Mouse (Mus musculus) CH12.LX (cell line): ENCODE data around the gene Frmd5. TPM values are rescaled to one million over a fixed set of nuclear protein-coding genes. Genes with fewer than 3 reads are reported as not detected.

Experiments used
- DNase-seq: peaks from one replicate; pipeline ENCODE4 v3.0.0-alpha.2; 2013; ENCODE audit errors: extremely low read depth
- H3K27ac ChIP-seq: 2 replicates; pipeline ENCODE4 v1.5.1; 2012; ENCODE audit warnings: low read depth, mild to moderate bottlenecking, control low read depth, moderate library complexity; ENCODE audit not compliant: insufficient read depth
- H3K27me3 ChIP-seq: replicated peaks from 2 replicates; pipeline ENCODE3; 2012; ENCODE audit warnings: inconsistent platforms
- H3K36me3 ChIP-seq, 2 experiments: replicated peaks in 1 of 2; 2 replicates each; pipeline versions ENCODE3 to v1.6.1; 2012; ENCODE audit warnings: inconsistent platforms in 1 of 2, low read length in 1 of 2, mild to moderate bottlenecking in 1 of 2, mixed read lengths in 1 of 2, moderate library complexity in 1 of 2; ENCODE audit not compliant: control insufficient read depth in 1 of 2, insufficient read depth in 1 of 2
- H3K4me1 ChIP-seq, 2 experiments: 2 replicates each; pipeline ENCODE4 v1.6.1; 2012; ENCODE audit warnings: inconsistent platforms in 1 of 2, moderate library complexity in 1 of 2; ENCODE audit not compliant: insufficient read depth in 2 of 2, control insufficient read depth in 1 of 2
- H3K4me2 ChIP-seq: 2 replicates; pipeline ENCODE4 v1.6.1; 2012; ENCODE audit warnings: low read depth, mild to moderate bottlenecking, control low read depth; ENCODE audit not compliant: poor library complexity, insufficient read depth, severe bottlenecking
- H3K4me3 ChIP-seq, 3 experiments: fragments of 150-350 bp in 1 of 3; sonication (generic) in 1 of 3; replicated peaks in 1 of 3; 2 replicates each; pipeline versions ENCODE3 to v1.5.1; 2011 to 2012; ENCODE audit warnings: low read depth in 2 of 3, low read length in 2 of 3, mild to moderate bottlenecking in 2 of 3, moderate library complexity in 2 of 3, control low read depth in 1 of 3, improper control_type of control experiment in 1 of 3, inconsistent platforms in 1 of 3, mixed read lengths in 1 of 3; ENCODE audit not compliant: poor library complexity in 1 of 3
- H3K79me2 ChIP-seq: replicated peaks from 2 replicates; pipeline ENCODE4 v1.6.1; 2012; ENCODE audit warnings: mild to moderate bottlenecking, moderate library complexity; ENCODE audit not compliant: control insufficient read depth, poor library complexity, insufficient read depth, severe bottlenecking; ENCODE audit errors: extremely low read depth
- H3K9ac ChIP-seq: 2 replicates; pipeline ENCODE4 v1.6.1; 2012; ENCODE audit warnings: low read depth, mild to moderate bottlenecking, control low read depth, moderate library complexity; ENCODE audit not compliant: insufficient read depth
- H3K9me3 ChIP-seq: replicated peaks from 2 replicates; pipeline ENCODE3; 2012; ENCODE audit warnings: low read length, inconsistent platforms, mixed read lengths
- BHLHE40 ChIP-seq: IDR thresholded peaks from 2 replicates; pipeline ENCODE4 v1.6.1; 2011; ENCODE audit warnings: mild to moderate bottlenecking, low read depth, low read length, improper control_type of control experiment
- CTCF ChIP-seq, 2 experiments: IDR thresholded peaks in 1 of 2; conservative IDR thresholded peaks in 1 of 2; 2 replicates each; pipeline ENCODE4 v1.5.1; 2011 to 2012; ENCODE audit warnings: low read depth in 2 of 2, low read length in 2 of 2, improper control_type of control experiment in 1 of 2, inconsistent platforms in 1 of 2, mild to moderate bottlenecking in 1 of 2, moderate library complexity in 1 of 2
- ELF1 ChIP-seq: IDR thresholded peaks from 2 replicates; pipeline ENCODE4 v1.6.1; 2014; ENCODE audit warnings: low read depth, mild to moderate bottlenecking, inconsistent platforms, low read length, improper control_type of control experiment
- EP300 ChIP-seq: IDR thresholded peaks from 2 replicates; pipeline ENCODE4 v1.6.1; 2011; ENCODE audit warnings: low read length, improper control_type of control experiment
- ETS1 ChIP-seq: conservative IDR thresholded peaks from 2 replicates; pipeline ENCODE4 v1.6.1; 2012; ENCODE audit warnings: low read depth, mild to moderate bottlenecking, inconsistent platforms, low read length, improper control_type of control experiment, moderate library complexity
- GABPA ChIP-seq: IDR thresholded peaks from 2 replicates; pipeline ENCODE4 v1.6.1; 2012; ENCODE audit warnings: low read depth, low read length, improper control_type of control experiment, inconsistent platforms; ENCODE audit not compliant: insufficient replicate concordance
- JUND ChIP-seq: conservative IDR thresholded peaks from 2 replicates; pipeline ENCODE4 v1.6.1; 2011; ENCODE audit warnings: low read depth, low read length, improper control_type of control experiment
- KAT2A ChIP-seq: IDR thresholded peaks from 2 replicates; pipeline ENCODE4 v1.6.1; 2012; ENCODE audit warnings: low read length, improper control_type of control experiment, inconsistent platforms; ENCODE audit not compliant: insufficient replicate concordance
- MAFK ChIP-seq: IDR thresholded peaks from 2 replicates; pipeline ENCODE4 v1.6.1; 2011; ENCODE audit warnings: low read length, improper control_type of control experiment; ENCODE audit not compliant: insufficient replicate concordance
- MAX ChIP-seq: IDR thresholded peaks from 2 replicates; pipeline ENCODE4 v1.6.1; 2011; ENCODE audit warnings: low read length, improper control_type of control experiment
- MEF2A ChIP-seq: IDR thresholded peaks from 2 replicates; pipeline ENCODE4 v1.6.1; 2014; ENCODE audit warnings: low read depth, mild to moderate bottlenecking, inconsistent platforms, low read length, improper control_type of control experiment, borderline replicate concordance
- NELFE ChIP-seq: IDR thresholded peaks from 2 replicates; pipeline ENCODE4 v1.6.1; 2011; ENCODE audit warnings: low read depth, low read length, improper control_type of control experiment
- POLR2A ChIP-seq: IDR thresholded peaks from 2 replicates; pipeline ENCODE4 v1.6.1; 2011; ENCODE audit warnings: low read depth, mild to moderate bottlenecking, improper control_type of control experiment, low read length
- POLR2AphosphoS2 ChIP-seq: IDR thresholded peaks from 2 replicates; pipeline ENCODE4 v1.6.1; 2011; ENCODE audit warnings: low read depth, low read length, improper control_type of control experiment
- RCOR1 ChIP-seq: conservative IDR thresholded peaks from 2 replicates; pipeline ENCODE4 v1.6.1; 2012; ENCODE audit warnings: low read depth, mild to moderate bottlenecking, inconsistent platforms, low read length, improper control_type of control experiment
- SIN3A ChIP-seq: IDR thresholded peaks from 2 replicates; pipeline ENCODE4 v1.6.1; 2012; ENCODE audit warnings: low read length, improper control_type of control experiment, inconsistent platforms
- SMC3 ChIP-seq: IDR thresholded peaks from 2 replicates; pipeline ENCODE4 v1.6.1; 2011; ENCODE audit warnings: low read depth, low read length, improper control_type of control experiment
- TBP ChIP-seq: conservative IDR thresholded peaks from 2 replicates; pipeline ENCODE4 v1.6.1; 2011; ENCODE audit warnings: low read depth, low read length, improper control_type of control experiment
- UBTF ChIP-seq: IDR thresholded peaks from 2 replicates; pipeline ENCODE4 v1.6.1; 2012; ENCODE audit warnings: low read depth, mild to moderate bottlenecking, inconsistent platforms, low read length, improper control_type of control experiment, moderate library complexity
- USF1 ChIP-seq: IDR thresholded peaks from 2 replicates; pipeline ENCODE4 v1.6.1; 2014; ENCODE audit warnings: low read depth, mild to moderate bottlenecking, inconsistent platforms, low read length, improper control_type of control experiment
- ZKSCAN1 ChIP-seq: IDR thresholded peaks from 2 replicates; pipeline ENCODE4 v1.6.1; 2012; ENCODE audit warnings: low read depth, inconsistent platforms, low read length, improper control_type of control experiment, borderline replicate concordance
- ZMIZ1 ChIP-seq: IDR thresholded peaks from 2 replicates; pipeline ENCODE4 v1.6.1; 2012; ENCODE audit warnings: low read depth, mild to moderate bottlenecking, inconsistent platforms, low read length, improper control_type of control experiment
- ZNF384 ChIP-seq: IDR thresholded peaks from 2 replicates; pipeline ENCODE4 v1.6.1; 2012; ENCODE audit warnings: low read depth, low read length, improper control_type of control experiment, inconsistent platforms
- dilution Hi-C: fragments of 300-500 bp; cut with MboI; formaldehyde crosslinking; loops from 2 replicates; pipeline ENCODE4 v1.14.3; 2020; ENCODE audit warnings: low sequenced_read_pairs; ENCODE audit not compliant: extremely low pct_unique_long_range_greater_than_20kb, extremely low pct_ligation_motif_present
- in situ Hi-C: fragments of 300-500 bp; cut with MboI; formaldehyde crosslinking; loops from 3 replicates; pipeline ENCODE4 v1.14.3; 2019; ENCODE audit warnings: low sequenced_read_pairs, low pct_ligation_motif_present, low pct_unique_long_range_greater_than_20kb, mixed read lengths
- polyA plus RNA-seq: library from polyadenylated mRNA; unstranded; fragments of >175 nt; gene quantifications from 2 replicates; pipeline ENCODE4 v1.2.1, GENCODE M21; 2012; ENCODE audit warnings: low read depth; ENCODE audit not compliant: insufficient read length
- total RNA-seq, 2 experiments: library from RNA; depleted of rRNA; stranded (reverse); fragments of 300-350 nt in 1 of 2; fragments of >200 nt in 1 of 2; gene quantifications; 2 replicates each; pipeline ENCODE4 v1.2.3; 2012 to 2014

Frmd5 gene
- total and polyA plus RNA-seq, 3 experiments: 1.9 to 3.5 (median 3.2) TPM

- Histone ChIP-seq H3K9me3 (no peaks in the 10 kb centered on the region), H3K27me3 (no peaks in the 10 kb centered on the region), H3K9ac (no peak overlapping the region), H3K79me2 (no peaks in the 10 kb centered on the region)
- no peak for DNase-seq
- no peak for TF ChIP-seq ETS1
- no peak for TF ChIP-seq ZMIZ1
- no peak for TF ChIP-seq BHLHE40
- no peak for TF ChIP-seq USF1
- no peak for TF ChIP-seq UBTF
- no peak for TF ChIP-seq KAT2A
- TF ChIP-seq ELF1: no peak
- TF ChIP-seq ZNF384: no peak
- TF ChIP-seq POLR2AphosphoS2: no peak
- TF ChIP-seq CTCF (conservative IDR thresholded peaks at IDR 0.05 in 1 of 2, IDR thresholded peaks at IDR 0.05 in 1 of 2; ENCODE audit: low read depth in 2 of 2, low read length in 2 of 2): no peak
- TF ChIP-seq NELFE: no peak
- no peak for TF ChIP-seq POLR2A
- TF ChIP-seq, all 38 proteins: peak for 0
- Histone ChIP-seq H3K27ac (no peak overlapping the region), H3K36me3 (no peaks in the 10 kb centered on the region), H3K4me1 (no peaks in the 10 kb centered on the region), H3K4me2 (no peak overlapping the region), H3K4me3 (no peak overlapping the region)
- dilution Hi-C loops: no loop called here
- in situ Hi-C loops: no loop called here
These were observed 146.3 kb downstream of the Frmd5 start for GRCm38 (mm10) chr2:121660461-121661159.

GRCm38 (mm10) chr2:121659350-121659749 lies 147.5 kb downstream of the Frmd5 start:
- H3K79me2 ChIP-seq: no peaks in the 10 kb centered on the region
- no peak overlapping the region for H3K27ac ChIP-seq
- no peaks in the 10 kb centered on the region for H3K9me3 ChIP-seq
- dilution Hi-C loops (no loop called here), in situ Hi-C loops (no loop called here)
- no peak overlapping the region for H3K4me2 ChIP-seq
- H3K4me1 ChIP-seq: 0 out of 4 replicates have a peak, but pooled peaks cover 0 to 3% of the 10 kb centered on the region in 2 experiments
- DNase-seq: no peak
- no peak overlapping the region for H3K9ac ChIP-seq
- no peak for TF ChIP-seq SMC3
- TF ChIP-seq ZKSCAN1: no peak
- no peak for TF ChIP-seq MAX
- TF ChIP-seq UBTF: no peak
- no peak for TF ChIP-seq JUND
- no peak for TF ChIP-seq TBP
- TF ChIP-seq POLR2A: no peak
- no peak for TF ChIP-seq MAFK
- TF ChIP-seq EP300: no peak
- no peak for TF ChIP-seq SIN3A
- TF ChIP-seq BHLHE40: no peak
- TF ChIP-seq ELF1: no peak
- TF ChIP-seq MEF2A: no peak
- no peak for TF ChIP-seq RCOR1
- TF ChIP-seq ZNF384: no peak
- TF ChIP-seq ZMIZ1: no peak
- no peak for TF ChIP-seq GABPA
- H3K27me3 ChIP-seq: no peaks in the 10 kb centered on the region
- no peak overlapping the region for H3K4me3 ChIP-seq
- H3K36me3 ChIP-seq: no peaks in the 10 kb centered on the region
